Mouse (Mus musculus) ES-Bruce4 (cell line): Measurements from ENCODE around the gene Alyref. TPM values are rescaled to one million over a fixed set of nuclear protein-coding genes. Genes with fewer than 3 reads are reported as not detected.
A peak's percentile ranks its signal among the peaks of the same experiment; 100 is the strongest.

ENCODE experiments used
- H3K27ac ChIP-seq: 2 replicates; pipeline ENCODE4 v1.5.1; 2012; ENCODE audit warnings: low read length, inconsistent platforms; ENCODE audit not compliant: insufficient read depth
- H3K27me3 ChIP-seq: 2 replicates; pipeline ENCODE4 v1.6.1; 2012; ENCODE audit warnings: mild to moderate bottlenecking, low read length, inconsistent platforms; ENCODE audit not compliant: control insufficient read depth, poor library complexity, insufficient read depth, severe bottlenecking
- H3K36me3 ChIP-seq: 2 replicates; pipeline ENCODE4 v1.6.1; 2012; ENCODE audit warnings: inconsistent platforms, mild to moderate bottlenecking, low read length, moderate library complexity; ENCODE audit not compliant: control insufficient read depth, poor library complexity, insufficient read depth, severe bottlenecking
- H3K4me1 ChIP-seq: one replicate; pipeline ENCODE4 v1.8.1; 2011; ENCODE audit warnings: low read length; ENCODE audit not compliant: control insufficient read depth, insufficient read depth
- H3K4me3 ChIP-seq: 2 replicates; pipeline ENCODE4 v1.5.1; 2011; ENCODE audit warnings: low read depth, mild to moderate bottlenecking, low read length
- H3K9ac ChIP-seq: 2 replicates; pipeline ENCODE4 v1.6.1; 2012; ENCODE audit warnings: low read depth, mild to moderate bottlenecking, inconsistent platforms; ENCODE audit not compliant: poor library complexity, severe bottlenecking
- H3K9me3 ChIP-seq: replicated peaks from 2 replicates; pipeline ENCODE4 v1.6.1; 2012; ENCODE audit warnings: mild to moderate bottlenecking, low read length, inconsistent platforms; ENCODE audit not compliant: control insufficient read depth, poor library complexity, insufficient read depth, severe bottlenecking
- CTCF ChIP-seq: IDR thresholded peaks from one replicate; pipeline ENCODE4 v1.8.1; 2011; ENCODE audit warnings: low read depth, low read length
- EP300 ChIP-seq: IDR thresholded peaks from 2 replicates; pipeline ENCODE4 v1.6.1; 2011; ENCODE audit warnings: low read depth, low read length; ENCODE audit not compliant: insufficient read depth
- POLR2A ChIP-seq: IDR thresholded peaks from one replicate; pipeline ENCODE4 v1.8.1; 2011; ENCODE audit warnings: low read length; ENCODE audit not compliant: insufficient read depth
- polyA plus RNA-seq: library from polyadenylated mRNA; stranded (reverse); fragments of >200 nt; gene quantifications from 2 replicates; pipeline ENCODE4 v1.2.4, GENCODE M21; 2011; ENCODE audit warnings: low read depth; ENCODE audit not compliant: missing spikeins, insufficient read depth, insufficient read length

Alyref gene
- polyA plus RNA-seq, 1 experiment: 242 TPM

DNA sequence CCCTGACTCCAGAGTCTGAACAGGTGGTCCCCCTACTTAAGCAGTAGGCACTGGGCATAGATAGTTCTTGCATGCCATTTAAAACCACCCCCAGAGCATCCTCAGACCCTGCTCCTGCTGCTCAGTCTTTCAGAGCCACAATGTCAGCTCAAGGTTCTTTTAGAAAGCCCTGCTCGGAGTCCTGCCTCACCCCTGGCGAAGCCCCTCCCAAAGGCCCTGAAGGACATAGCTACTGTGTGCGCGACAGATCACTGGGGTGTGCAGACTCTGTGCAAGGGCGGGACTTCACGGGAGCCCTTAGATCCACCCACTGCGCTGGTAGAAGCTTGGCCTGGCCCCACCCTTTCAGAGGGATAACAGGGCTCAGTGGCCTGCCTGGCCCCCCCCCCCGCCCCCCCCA lies 11.1 kb upstream of the Alyref start:
- Histone ChIP-seq H3K9me3 (no peaks in the 10 kb centered on the region), H3K4me1 (no peaks in the 10 kb centered on the region), H3K36me3 (peaks cover 17% of the 10 kb centered on the region), H3K27ac (no peak overlapping the region), H3K9ac (no peak overlapping the region), H3K27me3 (no peaks in the 10 kb centered on the region), H3K4me3 (no peak overlapping the region)
- TF ChIP-seq EP300 (no peak), POLR2A (no peak), CTCF (no peak)

- TF ChIP-seq POLR2A: no peak
- no peak for TF ChIP-seq EP300
- no peak for TF ChIP-seq CTCF
- Histone ChIP-seq H3K9ac (peak within 1 kb of the TSS; percentile 61), H3K4me3 (peak within 1 kb of the TSS; percentile 28), H3K36me3 (peaks cover 22% of the 10 kb centered on the region), H3K4me1 (no peaks in the 10 kb centered on the region), H3K27me3 (no peaks in the 10 kb centered on the region), H3K27ac (no peak within 1 kb of the TSS), H3K9me3 (no peaks in the 10 kb centered on the region)
These were observed 10.3 kb upstream of the Alyref start, which contains the start of gene Npb for GRCm38 (mm10) chr11:120608241-120609034. TSS of gene Npb (plus strand) at chr11:120608477.

GRCm38 (mm10) chr11:120606764-120607163 lies 8.6 kb upstream of the Alyref start:
- Histone ChIP-seq H3K9ac (no peak overlapping the region), H3K4me1 (no peaks in the 10 kb centered on the region), H3K27ac (no peak overlapping the region), H3K36me3 (peaks cover 23% of the 10 kb centered on the region), H3K4me3 (no peak overlapping the region), H3K27me3 (no peaks in the 10 kb centered on the region), H3K9me3 (no peaks in the 10 kb centered on the region)
- no peak for TF ChIP-seq EP300
- no peak for TF ChIP-seq POLR2A
- no peak for TF ChIP-seq CTCF

DNA sequence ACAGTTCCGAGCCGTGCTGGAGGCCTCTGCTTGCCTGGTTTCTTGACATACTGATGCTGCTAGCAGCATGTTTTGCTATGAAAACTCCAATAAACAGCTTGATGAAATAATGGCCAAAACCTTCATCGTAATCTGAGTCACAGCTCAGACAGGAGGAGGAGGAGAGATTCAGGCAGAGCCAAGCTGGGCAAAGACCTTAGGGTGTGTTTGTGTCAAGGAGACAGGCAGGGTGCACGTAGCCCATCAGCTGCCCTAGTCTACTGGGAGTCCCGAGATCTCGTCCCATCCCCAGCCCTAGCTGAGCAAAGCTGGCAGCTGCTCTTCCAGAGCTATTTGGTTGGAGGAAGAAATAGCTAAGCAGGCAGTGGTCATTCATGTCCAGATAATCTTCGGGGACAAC lies 7.5 kb upstream of the Alyref start:
- H3K4me3 ChIP-seq: no peak overlapping the region
- H3K4me1 ChIP-seq: no peaks in the 10 kb centered on the region
- TF ChIP-seq POLR2A (no peak), CTCF (no peak), EP300 (no peak)
- H3K27me3 ChIP-seq: no peaks in the 10 kb centered on the region
- H3K9me3 ChIP-seq: no peaks in the 10 kb centered on the region
- H3K36me3 ChIP-seq: peaks cover 24% of the 10 kb centered on the region
- no peak overlapping the region for H3K27ac ChIP-seq
- no peak overlapping the region for H3K9ac ChIP-seq

DNA sequence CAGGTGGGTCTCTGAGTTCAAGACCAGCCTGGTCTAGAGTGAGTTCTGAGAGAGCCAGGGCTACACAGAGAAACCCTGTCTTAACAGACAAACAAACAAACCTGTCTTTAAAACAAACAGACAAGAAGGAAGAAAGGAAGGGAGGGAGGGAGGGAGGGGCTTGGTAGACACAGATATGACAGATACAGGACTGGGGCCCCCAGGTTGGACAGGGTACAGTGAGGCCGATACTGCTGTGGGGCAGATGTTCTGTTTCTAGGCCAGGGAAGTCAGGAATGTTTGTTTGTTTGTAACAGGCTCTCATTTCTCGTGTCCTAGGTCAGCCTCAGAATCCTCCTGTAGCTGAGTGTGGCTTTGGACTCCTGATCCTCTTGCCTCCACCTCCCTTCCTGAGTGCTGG lies 5.4 kb upstream of the Alyref start:
- Histone ChIP-seq H3K9ac (no peak overlapping the region), H3K36me3 (peaks cover 24% of the 10 kb centered on the region), H3K27ac (no peak overlapping the region), H3K4me1 (no peaks in the 10 kb centered on the region), H3K4me3 (no peak overlapping the region), H3K9me3 (no peaks in the 10 kb centered on the region), H3K27me3 (no peaks in the 10 kb centered on the region)
- TF ChIP-seq CTCF (no peak), POLR2A (no peak), EP300 (no peak)

DNA sequence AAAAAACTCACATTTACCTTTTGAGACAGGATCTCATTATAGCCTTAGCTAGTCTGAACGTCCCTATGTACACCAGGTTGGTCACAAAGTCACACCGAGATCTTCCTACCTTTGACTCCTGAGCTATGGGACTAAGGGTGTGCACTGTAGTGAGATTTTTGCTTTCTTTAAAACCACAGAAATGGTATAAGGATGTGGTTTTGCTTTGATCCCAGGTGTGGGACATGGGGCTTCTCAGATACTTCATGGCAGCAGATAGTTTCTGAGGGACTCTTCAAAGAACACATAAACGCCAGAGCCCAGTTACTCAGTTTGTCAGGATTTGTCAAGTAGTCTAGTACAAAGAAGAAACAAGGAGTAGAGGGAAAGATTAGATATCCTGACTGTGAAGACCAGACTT lies 2.6 kb upstream of the Alyref start:
- Histone ChIP-seq H3K4me3 (no peak overlapping the region), H3K27ac (no peak overlapping the region), H3K27me3 (no peaks in the 10 kb centered on the region), H3K9me3 (no peaks in the 10 kb centered on the region), H3K36me3 (peaks cover 37% of the 10 kb centered on the region), H3K4me1 (peaks cover 1% of the 10 kb centered on the region), H3K9ac (no peak overlapping the region)
- TF ChIP-seq CTCF: no peak
- no peak for TF ChIP-seq EP300
- no peak for TF ChIP-seq POLR2A
